Mouse (Mus musculus) E14TG2a.4 (cell line): ENCODE measurements around the gene Fga.

Experiments
- H3K27me3 ChIP-seq: 2 replicates; pipeline ENCODE4 v1.6.1; 2014; ENCODE audit warnings: low read length, control low read depth; ENCODE audit not compliant: insufficient read depth
- H3K36me3 ChIP-seq: 2 replicates; pipeline ENCODE4 v1.6.1; 2014; ENCODE audit warnings: low read length, control low read depth; ENCODE audit not compliant: insufficient read depth
- H3K4me1 ChIP-seq: replicated peaks from 2 replicates; pipeline ENCODE4 v1.6.1; 2014; ENCODE audit warnings: low read depth, low read length, control low read depth
- H3K4me3 ChIP-seq: replicated peaks from 2 replicates; pipeline ENCODE4 v1.5.1; 2014; ENCODE audit warnings: mild to moderate bottlenecking, low read length
- H3K9me3 ChIP-seq: 2 replicates; pipeline ENCODE4 v1.6.1; 2014; ENCODE audit warnings: low read length, control low read depth
- CTCF ChIP-seq: conservative IDR thresholded peaks from 2 replicates; pipeline ENCODE4 v1.5.1; 2014; ENCODE audit warnings: low read length
- NANOG ChIP-seq: IDR thresholded peaks from 2 replicates; pipeline ENCODE4 v1.6.1; 2014; ENCODE audit warnings: borderline replicate concordance, low read length, mixed read lengths
- POU5F1 ChIP-seq: IDR thresholded peaks from 2 replicates; pipeline ENCODE4 v1.6.1; 2014; ENCODE audit warnings: low read length, borderline replicate concordance

The Fga gene

GRCm38 (mm10) chr3:83033801-83034200 lies 7.9 kb downstream of the Fga start:
- no peaks in the 10 kb centered on the region for H3K9me3 ChIP-seq
- H3K4me1 ChIP-seq, result peaks cover 23% of the 10 kb centered on the region
- no peaks in the 10 kb centered on the region for H3K36me3 ChIP-seq
- H3K27me3 ChIP-seq, result peaks cover 9% of the 10 kb centered on the region; the same call in 1 of the 2 replicates
- no peak overlapping the region for H3K4me3 ChIP-seq
- no peak for TF ChIP-seq NANOG
- TF ChIP-seq POU5F1, result no peak
- no peak for TF ChIP-seq CTCF

- H3K36me3 ChIP-seq, result no peaks in the 10 kb centered on the region
- TF ChIP-seq CTCF, result no peak
- TF ChIP-seq NANOG, result no peak
- TF ChIP-seq POU5F1, result no peak
- H3K9me3 ChIP-seq, result no peaks in the 10 kb centered on the region
- H3K27me3 ChIP-seq, result no peaks in the 10 kb centered on the region
- H3K4me1 ChIP-seq, result no peaks in the 10 kb centered on the region; the same call in 1 of the 2 replicates
- no peak overlapping the region for H3K4me3 ChIP-seq
Observed at GRCm38 (mm10) chr3:83038865-83039264, 13.0 kb downstream of the Fga start.

GRCm38 (mm10) chr3:83039666-83040065 lies 13.8 kb downstream of the Fga start:
- TF ChIP-seq NANOG, result no peak
- TF ChIP-seq POU5F1, result no peak
- TF ChIP-seq CTCF, result no peak
- Histone ChIP-seq H3K9me3 (no peaks in the 10 kb centered on the region), H3K36me3 (no peaks in the 10 kb centered on the region), H3K4me1 (no peaks in the 10 kb centered on the region), H3K27me3 (no peaks in the 10 kb centered on the region), H3K4me3 (no peak overlapping the region)

DNA sequence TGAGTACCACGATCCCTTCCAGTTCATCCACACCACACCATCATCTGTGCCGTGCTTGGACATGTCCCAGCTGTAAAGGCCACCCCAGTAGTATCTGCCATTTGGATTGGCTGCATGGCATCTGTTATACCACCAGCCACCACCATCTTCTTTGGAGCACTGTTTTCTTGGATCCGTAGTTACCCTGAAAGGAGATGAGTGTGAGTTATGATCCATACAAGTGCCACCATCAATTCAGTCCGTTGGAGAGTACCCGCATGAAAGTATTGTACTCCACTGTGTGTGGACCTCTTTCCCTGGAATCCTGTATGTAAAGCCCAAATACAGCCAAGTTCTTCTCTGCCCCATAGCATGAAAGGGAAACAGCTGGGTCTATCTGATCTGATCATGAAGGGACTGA lies 16.6 kb downstream of the Fga start:
- Histone ChIP-seq H3K9me3 (no peaks in the 10 kb centered on the region), H3K36me3 (no peaks in the 10 kb centered on the region), H3K4me1 (no peaks in the 10 kb centered on the region), H3K27me3 (no peaks in the 10 kb centered on the region), H3K4me3 (no peak overlapping the region)
- no peak for TF ChIP-seq NANOG
- TF ChIP-seq CTCF, result no peak
- TF ChIP-seq POU5F1, result no peak

DNA sequence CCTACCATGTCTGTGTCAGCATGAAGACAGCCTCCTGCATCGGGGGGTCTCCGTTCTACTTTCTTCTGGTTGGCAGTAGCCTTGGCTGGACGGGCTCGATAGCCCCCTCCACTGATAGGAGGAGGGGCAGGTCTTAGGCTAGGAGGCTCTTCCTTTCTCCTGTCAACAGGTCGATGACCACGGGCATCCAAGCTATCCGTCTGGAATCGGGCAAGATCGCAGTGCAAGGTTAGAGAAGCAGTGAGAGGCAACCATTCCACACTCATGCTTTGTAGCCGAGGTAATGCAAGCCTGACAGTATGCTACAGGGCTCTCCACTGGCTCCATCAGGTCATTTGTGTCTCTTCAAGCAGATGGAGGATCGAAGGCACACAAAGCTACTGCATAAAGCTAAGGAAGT lies 20.8 kb downstream of the Fga start:
- no peaks in the 10 kb centered on the region for H3K36me3 ChIP-seq
- no peak for TF ChIP-seq NANOG
- TF ChIP-seq POU5F1, result no peak
- TF ChIP-seq CTCF, result no peak
- H3K9me3 ChIP-seq, result no peaks in the 10 kb centered on the region
- H3K27me3 ChIP-seq, result no peaks in the 10 kb centered on the region
- H3K4me1 ChIP-seq, result no peaks in the 10 kb centered on the region
- H3K4me3 ChIP-seq, result no peak overlapping the region

DNA sequence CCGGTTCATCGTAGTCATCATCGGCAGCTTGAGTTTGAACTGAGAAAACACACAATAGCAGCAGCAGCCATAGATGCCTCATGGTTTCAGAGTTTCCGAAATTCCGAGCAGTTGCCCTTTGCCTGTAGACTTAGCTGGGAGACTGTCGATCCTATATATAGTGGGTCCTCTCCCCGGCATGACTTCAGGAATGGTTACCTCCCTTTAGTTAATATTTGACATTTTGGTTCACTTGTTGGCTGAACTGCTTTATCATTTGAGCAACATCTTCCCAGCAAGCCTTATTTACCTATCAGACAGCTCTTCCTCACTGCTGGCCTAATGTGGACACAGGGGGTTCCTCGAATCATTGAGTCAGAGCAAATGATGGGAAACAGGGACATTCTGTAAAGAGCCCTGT lies 23.8 kb downstream of the Fga start, which contains the start of gene Fgb:
Gene Fgb, minus strand, starts transcription at position 184 of the 400 bp plus-strand sequence.
- H3K36me3 ChIP-seq, result no peaks in the 10 kb centered on the region
- no peak for TF ChIP-seq POU5F1
- TF ChIP-seq NANOG, result no peak
- TF ChIP-seq CTCF, result no peak
- no peaks in the 10 kb centered on the region for H3K27me3 ChIP-seq
- H3K4me1 ChIP-seq, result peaks cover 10% of the 10 kb centered on the region
- H3K4me3 ChIP-seq, result no peak within 1 kb of the TSS
- no peaks in the 10 kb centered on the region for H3K9me3 ChIP-seq

DNA sequence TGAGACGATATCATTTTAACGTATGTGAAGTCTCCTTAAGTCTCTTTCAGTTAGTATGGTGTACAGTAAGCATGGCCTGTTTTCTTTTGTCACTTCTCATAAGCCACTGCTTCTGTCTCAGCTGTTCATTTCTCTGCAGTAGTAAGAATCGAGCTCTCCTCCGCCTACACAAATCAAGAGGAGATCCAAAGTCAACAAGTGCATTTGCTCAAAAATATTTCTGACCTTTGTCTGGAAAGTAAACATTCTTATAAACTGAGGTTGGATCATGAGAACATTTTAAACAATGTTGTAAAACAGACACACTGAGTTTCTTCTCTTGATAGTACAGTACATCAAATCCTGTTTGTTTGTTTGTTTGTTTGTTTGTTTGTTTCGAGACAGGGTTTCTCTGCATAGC lies 24.8 kb downstream of the Fga start:
- no peaks in the 10 kb centered on the region for H3K36me3 ChIP-seq
- H3K27me3 ChIP-seq, result no peaks in the 10 kb centered on the region
- H3K4me3 ChIP-seq, result no peak overlapping the region
- TF ChIP-seq POU5F1 (no peak), CTCF (no peak), NANOG (no peak)
- H3K4me1 ChIP-seq, result peaks cover 10% of the 10 kb centered on the region
- H3K9me3 ChIP-seq, result no peaks in the 10 kb centered on the region

- Histone ChIP-seq H3K27me3 (no peaks in the 10 kb centered on the region), H3K9me3 (no peaks in the 10 kb centered on the region), H3K4me1 (peaks cover 18% of the 10 kb centered on the region), H3K4me3 (no peak overlapping the region), H3K36me3 (peaks cover 2% of the 10 kb centered on the region; the same call in 1 of the 2 replicates)
- TF ChIP-seq NANOG (no peak), CTCF (no peak), POU5F1 (no peak)
Observed at GRCm38 (mm10) chr3:83052102-83052501, 26.2 kb downstream of the Fga start.

DNA sequence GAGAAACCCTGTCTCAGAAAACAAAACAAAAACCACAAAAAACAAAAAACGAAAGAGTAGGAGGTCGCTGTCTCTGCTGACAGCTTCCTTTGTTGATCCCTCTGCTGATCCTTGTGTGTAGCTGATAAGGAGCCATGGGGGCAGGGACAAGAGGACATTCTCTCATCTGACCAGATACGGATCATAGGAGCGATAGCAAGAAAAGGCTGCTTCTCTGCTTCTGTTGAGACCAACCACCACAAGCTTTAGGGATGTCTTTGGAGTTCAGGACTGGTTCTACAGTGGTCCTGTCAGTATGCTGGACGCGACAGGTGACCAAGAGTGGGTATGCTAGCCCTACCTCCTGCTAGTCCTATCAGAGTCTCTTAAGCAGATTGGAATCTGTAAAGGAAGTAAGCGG lies 27.2 kb downstream of the Fga start:
- Histone ChIP-seq H3K4me3 (no peak overlapping the region), H3K36me3 (peaks cover 10% of the 10 kb centered on the region; the same call in 1 of the 2 replicates), H3K27me3 (no peaks in the 10 kb centered on the region), H3K4me1 (peaks cover 18% of the 10 kb centered on the region), H3K9me3 (no peaks in the 10 kb centered on the region)
- no peak for TF ChIP-seq NANOG
- TF ChIP-seq CTCF, result no peak
